Mouse (Mus musculus) embryonic fibroblast, embryonic 13.5 days (primary cell): ENCODE measurements around the gene Arhgap23.

ENCODE experiments used
- CTCF ChIP-seq: IDR thresholded peaks from 2 replicates; pipeline ENCODE4 v1.5.1; 2011; ENCODE audit warnings: mild to moderate bottlenecking, control low read depth, low read length, moderate library complexity, borderline replicate concordance; ENCODE audit not compliant: insufficient read depth
- POLR2A ChIP-seq: IDR thresholded peaks from 2 replicates; pipeline ENCODE4 v1.6.1; 2011; ENCODE audit warnings: low read depth, mild to moderate bottlenecking, control low read depth, low read length, moderate library complexity

DNA sequence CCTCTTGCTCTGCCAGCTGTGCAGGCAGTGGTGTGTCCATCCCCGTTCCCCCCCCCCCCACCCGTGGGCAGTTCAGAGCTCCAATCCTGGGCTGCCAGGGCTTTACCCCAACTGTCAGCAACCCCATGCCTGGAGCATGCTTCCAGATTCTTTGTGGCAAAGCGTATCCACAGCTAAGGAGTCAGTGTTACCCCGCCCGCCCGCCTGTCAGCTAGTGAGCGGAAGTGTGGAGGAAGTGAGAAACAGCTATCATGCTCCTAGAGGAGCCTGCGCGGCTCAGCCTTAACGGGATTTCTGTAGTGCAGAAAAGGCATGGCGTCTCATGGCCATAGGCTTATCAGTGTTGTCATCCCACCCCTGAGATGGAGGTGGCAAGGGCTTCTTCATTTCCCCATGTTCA, 21.2 kb upstream of the Arhgap23 start:
- TF ChIP-seq CTCF: no peak
- no peak for TF ChIP-seq POLR2A
